Mouse (Mus musculus): ENCODE measurements around the gene Wnt2b.

Gene Wnt2b

DNA sequence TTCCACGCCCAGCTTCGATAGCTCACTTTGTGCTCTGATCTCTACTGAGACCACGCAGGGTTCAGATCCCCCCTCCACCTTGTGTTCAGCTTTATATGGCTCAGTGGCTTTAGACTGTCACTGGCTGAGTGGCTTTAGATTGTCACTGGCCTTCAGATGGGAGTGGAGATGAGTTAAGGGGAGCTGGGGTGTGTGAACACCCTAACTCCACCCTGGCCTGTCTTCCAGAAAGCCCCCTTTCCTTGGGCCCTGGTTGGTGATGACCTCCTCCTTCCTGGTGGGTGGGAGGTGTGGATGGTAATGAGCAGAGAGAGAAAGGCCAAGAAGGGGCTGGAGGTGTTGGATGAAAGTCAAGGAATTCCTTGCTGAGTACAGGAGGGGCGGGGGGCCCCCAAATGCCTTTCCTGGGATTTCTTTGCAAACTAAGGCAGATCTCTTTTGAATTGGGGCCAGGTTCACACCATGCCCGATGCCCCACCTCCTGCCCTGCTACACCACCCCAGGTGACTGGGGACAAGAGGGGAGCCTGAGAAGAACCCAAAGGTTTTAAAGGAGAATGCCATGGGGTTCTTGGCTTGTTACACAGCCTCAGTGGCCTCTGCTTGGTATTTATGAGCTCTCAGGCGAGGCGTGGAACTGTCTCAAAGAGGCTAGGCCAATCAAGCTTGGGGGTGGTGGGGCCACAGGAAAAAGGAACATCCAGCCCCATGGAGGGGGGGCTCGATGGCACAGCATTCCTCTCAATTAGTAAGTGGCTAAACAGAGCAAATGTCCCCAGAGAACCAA lies 3.5 kb upstream of the Wnt2b start:
- in situ Hi-C loops (cut with MboI, MseI), result no loop called here

DNA sequence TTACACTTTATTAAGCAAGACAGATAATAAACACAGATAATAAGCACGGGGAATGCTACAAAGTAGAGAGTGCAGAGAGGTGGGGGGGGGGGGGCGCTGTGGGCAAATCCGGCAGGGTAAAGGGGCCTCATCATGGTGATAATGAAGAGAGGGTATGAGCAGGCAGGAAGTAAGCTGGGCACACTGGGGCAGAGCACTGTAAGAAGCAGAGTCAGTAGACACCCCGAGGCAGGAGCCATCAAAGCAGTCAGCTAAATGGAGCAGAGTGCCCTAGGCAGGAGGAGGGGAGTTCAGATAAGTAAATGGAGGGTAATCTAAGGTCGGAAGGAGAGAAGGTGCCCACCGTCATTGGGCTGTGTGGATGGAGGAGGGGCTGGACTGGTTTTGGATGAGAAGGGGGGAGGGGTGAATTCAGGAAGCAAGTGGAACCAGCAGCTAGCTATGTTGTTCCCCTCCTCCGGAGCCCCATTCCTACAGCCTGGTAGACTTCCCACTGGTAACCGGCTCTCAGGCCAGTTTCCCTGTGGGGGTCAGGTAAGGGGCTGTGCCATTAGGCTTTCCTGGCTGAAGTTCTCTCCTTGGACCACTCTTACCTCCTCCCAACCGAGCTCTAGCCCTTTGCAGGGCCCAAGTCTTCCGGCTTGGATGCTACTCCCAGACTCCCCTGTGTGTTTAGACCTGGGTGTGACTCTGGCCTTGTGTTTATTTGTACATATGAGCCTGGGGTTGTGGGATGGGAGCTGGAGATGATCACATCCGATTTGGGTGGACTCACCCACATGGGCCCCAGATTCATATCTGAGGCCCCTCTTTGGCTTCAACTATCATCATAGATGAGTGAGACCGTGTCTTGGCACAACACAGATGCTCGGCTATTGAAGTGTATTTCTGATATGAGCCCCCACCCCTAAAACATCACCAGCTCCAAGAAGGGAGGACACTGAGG lies 1.9 kb upstream of the Wnt2b start:
- in situ Hi-C loops (cut with MboI, MseI), result loop anchor here (5.0 kb wide), 1 partner anchor 186 kb away; no protein-coding TSS in a partner anchor

DNA sequence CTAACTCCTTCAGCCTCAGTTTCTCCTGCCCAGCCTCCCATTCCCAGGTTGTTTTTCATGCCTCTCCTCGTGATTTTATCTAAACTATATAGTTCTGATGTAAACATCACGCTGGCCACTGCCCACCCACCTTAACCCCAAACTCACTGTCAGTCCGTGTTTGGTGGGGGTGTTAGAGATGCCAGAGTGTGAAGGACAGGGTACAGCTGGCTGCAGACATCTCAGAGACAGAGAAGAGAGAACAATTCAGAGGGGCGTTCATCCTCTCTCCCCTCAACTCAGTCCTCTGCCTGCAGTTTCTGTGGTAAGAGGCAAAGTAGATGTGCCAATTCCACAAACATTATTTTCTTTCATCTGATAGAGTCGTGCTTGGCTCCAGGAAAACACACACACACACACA lies 1.1 kb upstream of the Wnt2b start:
- in situ Hi-C loops (cut with MboI, MseI), result loop anchor here (5.0 kb wide), 1 partner anchor 186 kb away; no protein-coding TSS in a partner anchor

DNA sequence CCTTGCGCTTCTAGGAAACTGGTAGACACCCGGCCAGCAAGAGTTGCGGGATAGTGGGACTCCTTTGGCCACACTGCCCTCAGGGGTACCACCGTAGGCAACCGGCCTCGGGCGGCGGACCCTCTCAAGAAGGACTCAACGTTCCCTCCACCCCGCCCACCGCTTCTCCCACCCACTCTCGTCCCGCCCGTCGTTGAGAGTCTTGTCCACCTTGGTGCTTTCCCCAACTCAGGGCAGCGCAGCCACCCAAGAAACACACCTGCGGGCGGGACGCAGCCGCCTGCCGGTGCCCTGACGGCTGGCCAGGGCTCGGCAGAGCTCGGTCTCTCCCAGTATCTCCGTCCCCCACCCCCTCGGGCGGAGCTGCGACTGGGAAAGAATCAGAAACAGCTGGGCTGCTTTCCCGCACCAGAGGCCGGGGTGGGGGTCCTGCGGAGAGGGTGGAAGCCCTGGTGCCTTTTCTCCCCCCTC lies 455 bp upstream of the Wnt2b start:
- in situ Hi-C loops (cut with MboI, MseI), result loop anchor here (5.0 kb wide), 1 partner anchor 185 kb away; no protein-coding TSS in a partner anchor

DNA sequence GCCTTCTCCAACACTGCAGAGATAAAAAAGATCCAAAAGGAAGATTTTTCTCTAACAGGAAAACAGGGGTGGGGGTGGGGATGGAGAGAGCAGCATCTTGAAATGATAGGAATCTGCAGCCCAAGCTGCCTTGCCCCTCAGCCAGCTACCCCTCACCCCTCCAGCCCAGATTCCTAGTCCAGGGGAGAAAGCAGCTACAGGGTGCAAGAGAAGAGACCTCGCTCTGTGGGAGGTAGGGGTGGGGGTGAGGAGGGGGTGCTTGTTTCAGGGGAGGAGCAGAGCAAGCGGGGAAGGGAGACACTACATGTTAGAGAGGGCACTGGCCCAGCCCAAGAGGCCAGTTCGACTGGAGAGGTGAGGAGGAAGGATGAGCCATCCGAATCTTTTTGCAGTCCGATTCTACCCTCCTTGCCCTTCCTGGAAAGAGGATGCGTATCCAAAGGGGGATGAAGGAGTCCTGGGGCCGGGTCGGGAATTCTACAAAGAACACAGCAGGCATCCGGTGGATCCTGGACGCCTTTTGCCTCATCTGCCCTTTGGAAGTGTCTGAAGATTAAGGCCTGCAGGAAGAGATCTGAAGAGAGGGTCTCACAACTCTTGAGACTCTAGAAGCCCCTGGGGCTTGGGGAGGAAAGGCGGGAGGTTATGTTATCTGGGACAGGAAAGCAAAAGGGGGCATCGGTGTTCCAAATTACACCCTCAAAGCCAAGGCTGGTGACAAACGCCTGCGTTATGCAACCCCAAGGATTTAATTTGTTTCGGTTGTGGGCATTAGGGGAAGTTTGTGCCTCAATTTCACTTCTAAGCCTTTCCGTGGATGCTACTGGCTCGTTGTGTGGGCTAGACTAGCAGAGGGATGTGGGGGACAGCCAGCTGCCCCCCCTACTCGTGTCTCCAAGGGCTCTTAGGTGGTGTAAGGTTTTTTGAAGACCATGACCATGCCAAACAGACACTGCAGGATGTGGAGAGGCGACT lies 1.4 kb downstream of the Wnt2b start:
- in situ Hi-C loops (cut with MboI, MseI), result loop anchor here (5.0 kb wide), 1 partner anchor 183 kb away; no protein-coding TSS in a partner anchor

DNA sequence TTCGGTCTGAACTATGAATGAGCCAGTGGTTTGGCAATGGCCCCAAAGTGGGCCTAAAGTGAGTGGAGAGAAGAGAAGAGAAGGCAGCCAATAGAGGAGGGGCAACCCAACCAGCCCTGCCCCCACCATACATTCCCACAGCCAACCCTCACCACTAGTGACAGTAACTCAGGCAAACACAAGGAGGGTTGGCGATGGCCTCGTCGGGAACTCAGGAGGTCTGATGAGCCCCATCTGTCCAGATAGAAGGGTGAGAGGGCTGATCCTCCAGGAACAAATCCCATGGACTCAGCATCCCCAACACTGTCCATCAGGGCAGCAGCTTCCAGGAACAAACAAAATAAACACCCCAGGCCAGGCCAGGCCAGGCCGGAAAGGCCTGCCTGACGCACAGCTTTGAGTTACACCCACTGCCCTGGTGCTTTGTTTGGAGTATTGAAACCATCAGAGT lies 5.6 kb downstream of the Wnt2b start:
- in situ Hi-C loops (cut with MboI, MseI), result loop anchor here (5.0 kb wide), 1 partner anchor 84 kb away; no protein-coding TSS in a partner anchor

DNA sequence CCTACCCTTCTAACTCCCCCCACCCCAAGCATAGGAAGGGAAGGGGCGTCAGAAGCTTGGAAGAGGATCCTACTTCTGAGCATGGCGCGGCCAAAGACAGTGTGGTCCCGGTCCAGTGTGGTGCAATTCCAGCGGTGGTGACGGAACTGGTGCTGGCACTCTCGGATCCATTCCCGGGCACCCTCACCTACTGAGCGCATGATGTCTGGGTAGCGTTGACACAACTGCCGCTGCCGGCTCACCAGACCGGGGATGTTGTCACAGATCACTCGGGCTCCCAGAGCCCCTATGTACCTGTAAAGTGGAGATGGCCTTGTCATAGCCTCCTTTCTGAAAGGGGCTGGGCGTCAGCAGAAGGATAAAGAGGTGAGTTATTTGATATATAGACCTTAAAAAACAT lies 7.2 kb downstream of the Wnt2b start:
- in situ Hi-C loops (cut with MboI, MseI), result no loop called here

DNA sequence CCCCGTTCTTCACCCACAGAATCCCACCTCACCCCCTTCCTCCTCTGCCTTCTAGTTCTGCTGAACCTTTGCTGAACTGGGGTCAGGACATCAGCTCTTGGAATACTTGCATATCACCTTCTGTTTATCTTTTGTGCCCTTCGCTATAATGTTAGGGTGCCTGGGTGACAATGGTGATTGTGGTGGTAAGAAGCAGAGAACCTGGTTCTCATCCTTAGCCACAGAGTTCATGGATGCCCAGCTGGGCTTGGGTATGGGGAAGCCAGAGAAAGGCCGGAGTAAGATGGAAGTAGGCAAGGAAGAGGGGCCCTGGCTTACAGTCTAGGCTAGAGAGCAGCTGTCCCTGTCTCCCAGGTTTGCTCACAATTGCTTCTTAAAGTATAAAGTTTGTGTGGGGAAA lies 7.6 kb downstream of the Wnt2b start:
- in situ Hi-C loops (cut with MboI, MseI), result no loop called here

DNA sequence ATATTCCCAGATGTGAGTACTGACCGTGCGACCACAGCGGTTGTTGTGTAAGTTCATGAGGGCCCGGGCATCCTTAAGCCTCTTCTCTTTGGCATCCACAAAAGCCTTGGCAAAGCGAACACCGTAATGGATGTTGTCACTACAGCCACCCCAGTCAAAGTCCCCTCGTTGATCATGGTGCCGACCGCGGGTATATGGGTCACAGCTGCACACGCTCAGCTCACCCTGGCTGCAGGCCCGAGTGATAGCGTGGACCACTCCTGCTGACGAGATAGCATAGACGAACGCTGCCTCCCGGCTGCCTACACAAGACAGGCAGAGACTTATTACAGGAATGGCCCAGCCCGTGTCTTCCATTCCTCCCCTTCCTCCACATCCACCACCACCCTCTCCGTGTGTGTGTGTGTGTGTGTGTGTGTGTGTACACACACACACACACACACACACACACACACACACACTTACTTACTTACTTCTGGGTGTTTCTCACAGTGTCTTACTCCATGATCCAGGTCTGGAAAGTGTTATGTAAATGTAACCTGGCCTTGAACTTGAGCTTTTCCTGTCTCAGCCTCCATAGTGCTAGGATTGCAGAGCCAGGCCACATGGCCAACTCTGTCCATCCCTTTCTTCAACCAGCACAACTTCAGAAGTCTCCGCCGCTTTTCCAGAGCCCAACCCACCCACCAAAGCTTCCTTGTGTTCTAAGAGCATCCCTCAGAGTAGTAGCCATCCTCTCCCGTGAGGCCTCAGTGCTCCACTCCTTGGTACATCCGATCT lies 8.6 kb downstream of the Wnt2b start:
- in situ Hi-C loops (cut with MboI, MseI), result no loop called here

DNA sequence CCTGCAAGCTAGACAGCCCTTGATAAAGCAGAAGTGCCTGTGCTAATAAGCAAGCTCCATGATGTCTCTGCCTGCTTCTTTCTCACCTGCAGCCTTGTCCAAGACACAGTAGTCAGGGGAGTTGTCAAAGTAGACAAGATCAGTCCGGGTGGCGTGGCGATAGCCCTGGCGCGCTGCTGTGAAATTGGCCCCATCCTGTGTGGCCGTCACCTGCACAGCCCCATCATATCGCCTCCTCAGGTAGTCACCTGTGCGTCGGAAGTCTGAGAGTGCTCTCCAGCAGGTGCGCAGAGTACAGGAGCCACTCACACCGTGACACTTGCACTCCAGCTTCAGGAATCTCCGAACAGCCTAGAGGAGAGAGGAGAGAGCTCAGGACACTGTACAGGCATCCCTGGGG lies 10.8 kb downstream of the Wnt2b start:
- in situ Hi-C loops (cut with MboI, MseI), result no loop called here

DNA sequence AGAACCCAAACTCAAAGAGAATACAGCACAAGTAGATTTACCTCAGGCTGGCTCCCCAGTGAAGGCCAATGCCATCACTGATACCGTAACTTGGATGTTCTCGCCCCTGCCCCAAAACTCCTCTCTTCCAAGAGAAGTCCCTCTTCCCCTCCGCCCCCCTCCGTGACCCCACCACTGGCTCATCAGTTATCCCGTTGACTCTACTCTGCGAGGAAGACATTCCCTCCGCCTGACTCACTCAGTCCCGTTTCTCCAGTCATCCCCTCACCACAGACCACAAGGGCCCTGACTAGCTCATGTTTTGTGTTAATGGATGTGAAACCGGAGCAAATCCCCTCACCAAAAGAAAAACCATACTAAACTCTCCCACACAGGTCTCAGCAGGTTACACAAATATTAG lies 16.8 kb downstream of the Wnt2b start:
- in situ Hi-C loops (cut with MboI, MseI), result no loop called here

DNA sequence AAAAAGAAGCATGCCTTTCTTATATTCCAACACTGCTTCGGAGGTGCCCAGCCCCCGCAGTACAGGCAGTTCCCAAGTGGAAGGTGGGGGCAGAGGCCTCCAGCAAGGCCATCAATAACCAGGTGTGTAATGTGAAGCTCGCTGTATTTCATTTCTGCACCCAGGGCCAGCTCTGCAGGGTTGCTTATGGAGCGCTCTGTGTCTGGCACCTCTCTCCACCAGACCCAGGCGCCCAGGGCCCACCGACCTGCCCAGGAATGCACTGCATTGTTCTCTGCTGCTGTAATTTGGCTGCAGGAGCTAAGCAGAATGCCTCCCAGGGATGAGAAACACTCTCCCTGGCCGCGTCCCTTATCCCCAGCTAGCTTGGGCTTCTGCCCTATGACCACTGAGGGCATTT lies 18.4 kb downstream of the Wnt2b start:
- in situ Hi-C loops (cut with MboI, MseI), result no loop called here

DNA sequence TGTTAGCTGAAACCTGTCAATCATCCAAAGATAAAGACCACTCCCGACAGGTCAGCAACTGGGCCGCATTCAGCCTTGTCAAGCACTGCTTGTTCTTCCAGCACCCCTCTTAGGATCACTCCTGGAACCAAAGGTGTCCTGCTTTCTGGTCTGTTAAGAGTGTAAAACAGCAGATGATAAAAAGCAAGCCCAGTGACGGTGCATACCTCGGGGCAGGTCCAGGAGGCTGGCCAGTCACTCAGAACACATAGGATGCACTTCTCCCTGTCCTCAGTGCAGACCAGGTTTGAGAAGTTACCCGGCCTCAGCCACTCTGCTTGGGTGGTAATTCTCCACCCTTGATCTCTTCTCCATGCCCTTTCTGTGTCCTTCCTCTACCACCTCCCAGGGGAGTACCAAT lies 19.0 kb downstream of the Wnt2b start:
- in situ Hi-C loops (cut with MboI, MseI), result no loop called here

DNA sequence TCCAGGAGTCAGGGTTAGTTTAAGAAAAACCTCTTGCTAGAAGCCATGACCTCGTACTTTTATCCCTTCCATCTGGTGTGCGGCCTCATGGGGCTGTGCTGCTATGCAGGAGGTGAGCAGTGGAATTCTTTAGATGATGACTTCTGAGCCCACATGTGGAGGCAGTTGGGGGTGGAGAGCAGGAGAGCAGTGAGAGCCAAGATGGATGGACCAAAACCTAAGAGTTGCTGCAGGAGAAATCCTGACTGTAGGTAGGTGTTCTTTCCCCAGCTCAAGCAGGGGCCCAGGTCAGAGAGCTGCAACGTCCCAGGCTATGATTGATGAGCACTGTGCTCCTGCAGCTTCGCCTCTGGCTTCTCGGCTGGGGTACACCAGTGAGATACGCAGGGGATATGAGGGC lies 21.0 kb downstream of the Wnt2b start:
- in situ Hi-C loops (cut with MboI, MseI), result no loop called here

DNA sequence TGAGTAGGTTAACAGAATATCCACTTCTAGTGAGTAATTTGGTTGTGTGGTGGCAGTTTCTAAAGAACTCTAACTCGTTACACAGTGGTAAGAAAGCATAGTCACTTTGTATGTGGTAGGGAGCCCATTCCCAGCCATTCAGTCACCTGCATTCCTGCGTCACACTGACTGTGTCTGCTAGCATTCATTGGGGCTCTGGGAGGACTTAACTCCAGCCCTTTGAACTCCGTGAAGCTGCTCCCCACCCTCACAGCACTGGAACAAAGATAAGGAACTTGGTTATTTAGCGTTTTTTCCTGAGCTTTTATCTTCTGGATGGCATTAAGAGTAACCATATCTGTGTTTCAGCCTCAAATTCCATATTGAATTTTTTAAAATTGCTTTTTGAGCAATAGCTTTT lies 23.4 kb downstream of the Wnt2b start:
- in situ Hi-C loops (cut with MboI, MseI), result no loop called here

DNA sequence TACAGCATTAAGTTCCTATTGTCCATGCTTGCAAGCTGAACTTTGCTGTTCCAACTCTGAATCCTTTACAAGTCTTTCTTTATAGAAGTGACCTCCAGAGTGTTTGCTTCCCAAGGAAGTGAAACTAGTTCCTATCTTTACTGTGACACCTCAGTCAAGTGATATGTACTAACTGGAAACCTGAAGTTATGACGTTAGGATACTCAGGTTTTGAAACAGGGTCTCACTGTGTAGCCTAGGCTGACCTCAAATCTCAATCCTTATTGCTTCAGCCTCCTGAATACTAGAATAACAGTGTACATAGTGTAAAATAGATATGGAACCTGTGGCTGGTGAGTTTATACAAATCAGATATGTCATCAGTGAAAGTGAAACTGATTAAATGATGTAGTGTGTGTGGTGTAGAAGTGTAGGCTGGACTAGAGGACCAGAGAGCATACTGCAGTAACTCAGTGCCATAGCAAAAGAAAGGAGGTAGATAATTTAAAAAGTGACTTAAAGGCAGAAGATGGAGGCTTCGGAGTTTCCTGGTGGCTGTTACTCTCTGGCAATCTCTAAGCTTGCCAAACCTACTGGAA lies 23.9 kb downstream of the Wnt2b start:
- in situ Hi-C loops (cut with MboI, MseI), result no loop called here

DNA sequence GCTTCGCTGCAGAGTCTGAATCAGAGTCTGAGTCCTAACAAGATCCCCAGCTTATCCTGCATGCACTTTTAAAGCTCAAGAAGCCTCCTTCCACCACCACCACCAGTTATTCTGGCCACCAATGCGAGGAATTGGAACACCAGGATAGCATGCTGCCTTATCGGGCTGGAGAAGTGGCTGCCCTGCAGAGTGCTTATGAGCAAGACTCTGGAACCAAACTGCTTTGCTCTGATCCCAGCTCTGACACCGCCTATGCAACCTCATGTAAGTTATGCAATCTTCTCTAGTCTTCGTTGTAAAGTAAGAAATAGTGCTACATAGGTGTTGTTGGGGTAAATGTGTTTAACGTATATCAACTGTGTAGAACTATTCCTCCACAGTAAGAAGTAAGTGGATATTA lies 32.3 kb downstream of the Wnt2b start:
- in situ Hi-C loops (cut with MboI, MseI), result no loop called here

DNA sequence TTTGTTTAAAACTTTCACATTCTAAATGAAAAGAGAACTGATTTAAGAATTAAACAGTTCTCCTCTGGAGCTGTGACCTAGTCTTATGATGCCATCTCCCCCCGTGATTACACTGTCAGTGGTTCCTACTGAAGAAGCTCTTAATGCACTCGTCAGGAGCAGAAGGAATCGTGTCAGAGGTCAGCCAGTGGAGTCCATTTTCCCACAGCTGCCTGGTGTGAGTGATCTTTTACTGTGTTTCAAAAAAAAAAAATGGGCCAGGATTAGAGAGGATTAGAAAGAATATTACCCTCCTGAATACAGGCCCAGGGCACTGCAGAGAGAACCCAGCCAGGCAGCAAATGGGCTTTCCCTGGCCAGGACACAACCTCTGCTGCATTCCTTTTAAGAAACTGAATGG lies 46.7 kb downstream of the Wnt2b start:
- in situ Hi-C loops (cut with MboI, MseI), result no loop called here

DNA sequence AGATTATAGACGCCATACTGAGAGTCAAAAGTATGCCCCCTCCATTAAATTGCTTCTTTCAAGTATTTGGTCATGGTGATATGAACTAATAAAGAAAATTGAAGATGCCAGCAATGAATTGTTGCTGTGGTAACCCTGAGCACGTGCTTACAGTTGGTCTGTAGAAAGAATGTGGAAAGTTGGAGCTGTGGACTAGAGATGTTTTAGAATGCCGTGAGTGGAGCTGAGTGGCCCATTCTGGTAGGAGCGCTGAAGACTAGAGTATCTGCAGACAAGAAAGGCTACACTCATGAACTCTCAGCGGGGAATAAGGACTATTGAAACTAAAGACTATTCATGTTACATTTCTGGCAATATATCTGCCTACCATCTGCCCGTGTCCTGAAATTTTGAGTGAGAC lies 52.5 kb downstream of the Wnt2b start:
- in situ Hi-C loops (cut with MboI, MseI), result no loop called here

DNA sequence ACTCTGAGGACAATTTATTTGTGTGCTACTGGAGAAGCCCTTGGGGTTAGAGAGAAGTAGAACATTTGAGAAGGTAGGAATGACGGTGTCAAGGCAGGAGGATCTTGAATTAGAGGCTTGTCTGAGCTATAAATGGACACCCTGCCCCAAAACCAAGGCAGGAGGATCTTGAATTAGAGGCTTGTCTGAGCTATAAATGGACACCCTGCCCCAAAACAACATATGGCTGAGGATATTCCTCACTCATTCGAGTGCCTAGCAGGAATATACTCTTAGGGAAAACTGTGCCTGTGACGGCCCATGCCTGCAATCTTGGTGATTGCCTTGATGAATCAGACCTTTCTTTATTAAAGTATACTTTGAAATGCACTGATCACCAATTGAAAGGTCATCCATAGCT lies 55.7 kb downstream of the Wnt2b start:
- in situ Hi-C loops (cut with MboI, MseI), result no loop called here
